ENCODE assay signal across 7 mouse cellular contexts in genomic region chr5:65335298-65336074, GRCm38 (mm10). TPM values are rescaled to one million over a fixed set of nuclear protein-coding genes. Genes with fewer than 3 reads are reported as not detected.
DNase-seq lines count a peak whose midpoint lies in the region; ATAC-seq lines count a peak whose summit lies in the region.

Gene Rfc1, minus strand, starts transcription at chr5:65335670.

- H3K36me3 ChIP-seq in intestine, embryonic 16.5 days (ENCODE audit: control insufficient read depth, insufficient read depth, low read length) = no peaks in the 10 kb centered on the region
- H3K36me3 ChIP-seq in midbrain, embryonic 11.5 days (ENCODE audit: control insufficient read depth, insufficient read depth, low read length) = 0 out of 2 replicates have a peak, but pooled peaks cover 2% of the 10 kb centered on the region

- H3K9ac ChIP-seq in intestine, embryonic 16.5 days (ENCODE audit: low read depth, low read length) = peak within 1 kb of the TSS; percentile 92
- peak within 1 kb of the TSS; percentile 84 for H3K9ac ChIP-seq in midbrain, embryonic 11.5 days (ENCODE audit: low read length)

- H3K4me2 ChIP-seq in intestine, embryonic 16.5 days (ENCODE audit: low read depth, low read length) = peak within 1 kb of the TSS; percentile 55
- peak within 1 kb of the TSS; percentile 60 for H3K4me2 ChIP-seq in midbrain, embryonic 11.5 days

- H3K27ac ChIP-seq in intestine, embryonic 16.5 days (ENCODE audit: low read length) = peak within 1 kb of the TSS; percentile 87
- no peak within 1 kb of the TSS for H3K27ac ChIP-seq in midbrain, embryonic 11.5 days (ENCODE audit: low read depth, low read length)

- peak within 1 kb of the TSS; percentile 100 for H3K4me3 ChIP-seq in intestine, embryonic 16.5 days (ENCODE audit: low read length)
- H3K4me3 ChIP-seq in midbrain, embryonic 11.5 days (ENCODE audit: low read depth, low read length) = peak within 1 kb of the TSS; percentile 64

- ATAC-seq in intestine, embryonic 16.5 days = peak; percentile 97
- peak; percentile 97 for ATAC-seq in midbrain, embryonic 11.5 days (ENCODE audit: low FRiP score)

- WGBS in intestine, embryonic 16.5 days = under 1% methylated on average over 65 of the region's 65 CpGs
- WGBS in midbrain, embryonic 11.5 days = under 1% methylated on average over 65 of the region's 65 CpGs

- intact Hi-C loops in left cerebral cortex, postnatal 36 days (cut with DNase I) = loop anchor here (1.0 kb wide), 1 partner anchor 56 kb away; the partner anchor contains the start of genes Lias and Rpl9

- peak; percentile 86 for DNase-seq in adrenal gland, adult 8-10 months
- peak; percentile 92 for DNase-seq in embryo, embryonic 9.5 days (ENCODE audit: extremely low spot score)
- DNase-seq in gastrocnemius, postnatal 4 days (ENCODE audit: low spot score in 2 of 2) = peak; percentile 73 to 84
- peak; percentile 89 to 95 for DNase-seq in left cerebral cortex, postnatal 36 days (ENCODE audit: low spot score in 2 of 2)
- peak; percentile 100 for DNase-seq in midbrain, embryonic 11.5 days (ENCODE audit: low spot score, missing footprints)
- peak; percentile 74 for DNase-seq in skeletal muscle tissue, adult 2 months (ENCODE audit: low read depth, low spot score)

- H3K4me1 ChIP-seq in intestine, embryonic 16.5 days (ENCODE audit: control insufficient read depth, insufficient read depth, low read length) = peaks cover 11% of the 10 kb centered on the region; the same call in 1 of the 2 replicates
- peaks cover 2% of the 10 kb centered on the region; the same call in 1 of the 2 replicates for H3K4me1 ChIP-seq in midbrain, embryonic 11.5 days (ENCODE audit: control insufficient read depth, insufficient read depth, low read length)

- no peaks in the 10 kb centered on the region for H3K27me3 ChIP-seq in intestine, embryonic 16.5 days (replicated peaks; ENCODE audit: control insufficient read depth, insufficient read depth, low read length)
- no peaks in the 10 kb centered on the region for H3K27me3 ChIP-seq in midbrain, embryonic 11.5 days (ENCODE audit: control insufficient read depth, insufficient read depth, low read length)

- H3K9me3 ChIP-seq in intestine, embryonic 16.5 days (ENCODE audit: control insufficient read depth, low read length) = no peaks in the 10 kb centered on the region
- no peaks in the 10 kb centered on the region for H3K9me3 ChIP-seq in midbrain, embryonic 11.5 days (ENCODE audit: control insufficient read depth, low read length)

RNA-seq across cellular contexts. Expression of gene Rfc1, which starts in this region (rescaled TPM):
- 10 to 100 TPM; 49.3 to 58.4 (median 53.8) TPM for total RNA-seq in adrenal gland, adult 8-10 months (2022)
- total RNA-seq in gastrocnemius, postnatal 4 days (2021) = 10 to 100 TPM; 41.2 to 43.6 TPM
- 50.7 and 63.4 TPM in 2 replicates for polyA plus RNA-seq in intestine, embryonic 16.5 days (2015; fragmentation: Nextera tagmentation; extraction: Ambion mirVana)
- total RNA-seq in left cerebral cortex, postnatal 36 days (2021) = 10 to 100 TPM; 23.9 to 25.8 TPM
- polyA plus RNA-seq in midbrain, embryonic 11.5 days (2014; fragmentation: Nextera tagmentation; extraction: Ambion mirVana) = 92.3 and 98.2 TPM in 2 replicates
